Mouse (Mus musculus) spleen, adult 2 months (tissue): Measurements from ENCODE around the gene Pdgfc.

Experiments
- CTCF ChIP-seq: fragments of 200-500 bp; IDR thresholded peaks from 2 replicates; pipeline ENCODE4 v1.5.1; 2011; ENCODE audit warnings: mild to moderate bottlenecking, inconsistent platforms; ENCODE audit not compliant: insufficient read depth, insufficient read length, insufficient replicate concordance; ENCODE audit errors: extremely low read depth
- POLR2A ChIP-seq: fragments of 200-500 bp; IDR thresholded peaks from 2 replicates; pipeline ENCODE4 v1.6.1; 2011; ENCODE audit warnings: low read depth, low read length, inconsistent platforms

DNA sequence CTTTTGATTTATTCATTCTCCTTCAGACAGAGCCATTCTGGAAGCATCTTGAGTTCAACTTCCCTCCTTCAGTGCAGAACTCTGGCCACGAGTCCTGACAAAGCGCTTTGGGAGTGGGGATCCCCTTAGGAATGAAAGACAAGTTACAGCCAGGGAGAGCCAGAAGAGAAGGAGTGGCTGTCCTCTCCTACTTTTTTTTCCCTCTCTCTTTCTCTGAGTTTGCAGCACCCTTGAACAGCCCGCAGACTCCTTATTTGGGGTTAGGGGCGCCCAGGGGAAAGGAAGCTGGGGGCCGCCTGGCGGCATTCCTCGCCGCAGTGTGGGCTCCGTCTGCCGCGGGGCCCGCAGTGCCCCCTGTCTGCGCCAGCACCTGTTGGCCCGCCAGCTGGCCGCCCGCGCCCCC is at the start of gene Pdgfc:
- TF ChIP-seq CTCF (no peak), POLR2A (no peak)
